Mouse (Mus musculus) heart, postnatal 0 days (tissue): ENCODE measurements at regions not wholly inside any gene's neighbourhood (a gene's known extent, or its start where the extent isn't known, plus 50 kb on each side); places are given as distances from the start of the nearest gene placed in this dataset.

Experiments used
- CTCF ChIP-seq: IDR thresholded peaks from 2 replicates; pipeline ENCODE4 v1.5.1; 2016; ENCODE audit warnings: antibody characterized with exemption, control low read depth, low read depth
- EP300 ChIP-seq: IDR thresholded peaks from 2 replicates; pipeline ENCODE4 v1.6.1; 2016; ENCODE audit warnings: antibody characterized with exemption, low read depth

DNA sequence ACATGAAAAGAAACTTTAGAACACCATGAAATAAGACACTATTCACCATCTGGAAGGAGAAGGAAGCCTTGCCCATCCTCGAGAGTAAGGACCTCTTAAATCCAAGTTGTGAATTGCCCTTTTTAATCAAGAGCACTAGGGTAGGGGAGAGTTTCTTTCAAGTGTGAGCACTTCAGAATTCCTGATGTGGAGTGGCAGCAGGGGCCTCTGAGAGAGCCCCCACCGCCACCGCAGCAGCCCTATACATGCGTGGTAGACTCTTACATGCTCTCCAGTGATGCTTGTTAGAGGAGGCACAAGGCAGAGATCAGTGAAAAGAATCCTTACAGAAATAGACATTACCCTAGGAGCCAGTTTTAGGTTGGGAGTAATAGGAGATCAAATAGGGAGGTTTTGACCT is 1041.0 kb upstream of the Map3k7 start:
- TF ChIP-seq CTCF (no peak), EP300 (no peak)
